Mouse (Mus musculus): ENCODE results near the gene Lyrm9. TPM values are rescaled to one million over a fixed set of nuclear protein-coding genes. Genes with fewer than 3 reads are reported as not detected.

The Lyrm9 gene
- polyA plus RNA-seq, 1 experiment from 2014 or later: 13.7 TPM

GRCm38 (mm10) chr11:78793116-78793515 is 33.3 kb upstream of the Lyrm9 start:
- WGBS: 70% methylated on average over 11 of the region's 11 CpGs
- peaks cover 7% of the 10 kb centered on the region for H3K27me3 ChIP-seq
- ATAC-seq (ENCODE audit: insufficient number of reproducible peaks, insufficient read depth, low FRiP score, low TSS enrichment, low read depth): no peak
- H3K27ac ChIP-seq: no peak overlapping the region
- H3K36me3 ChIP-seq: no peaks in the 10 kb centered on the region
- H3K4me2 ChIP-seq: no peak overlapping the region
- no peak overlapping the region for H3K4me3 ChIP-seq (replicated peaks)
- no peaks in the 10 kb centered on the region for H3K9me3 ChIP-seq
- no peak overlapping the region for H3K9ac ChIP-seq (replicated peaks)
- 0 out of 2 replicates have a peak, but pooled peaks cover 17% of the 10 kb centered on the region for H3K4me1 ChIP-seq (replicated peaks)

- no peak overlapping the region for H3K9ac ChIP-seq (replicated peaks)
- ATAC-seq (ENCODE audit: insufficient number of reproducible peaks, insufficient read depth, low FRiP score, low TSS enrichment, low read depth): no peak
- H3K9me3 ChIP-seq: no peaks in the 10 kb centered on the region
- 75% methylated on average over 10 of the region's 10 CpGs for WGBS
- H3K4me1 ChIP-seq (replicated peaks): 0 out of 2 replicates have a peak, but pooled peaks cover 17% of the 10 kb centered on the region
- peaks cover 4% of the 10 kb centered on the region for H3K27me3 ChIP-seq
- no peak overlapping the region for H3K4me2 ChIP-seq
- no peaks in the 10 kb centered on the region for H3K36me3 ChIP-seq
- H3K4me3 ChIP-seq (replicated peaks): no peak overlapping the region
- H3K27ac ChIP-seq: no peak overlapping the region
Observed at GRCm38 (mm10) chr11:78796072-78796729, 30.2 kb upstream of the Lyrm9 start.

GRCm38 (mm10) chr11:78801094-78801493 is 25.3 kb upstream of the Lyrm9 start:
- Histone ChIP-seq H3K9me3 (no peaks in the 10 kb centered on the region), H3K4me3 (replicated peaks) (no peak overlapping the region), H3K4me1 (replicated peaks) (no peaks in the 10 kb centered on the region), H3K4me2 (no peak overlapping the region), H3K9ac (replicated peaks) (no peak overlapping the region), H3K36me3 (no peaks in the 10 kb centered on the region), H3K27ac (no peak overlapping the region), H3K27me3 (0 out of 2 replicates have a peak, but pooled peaks cover 4% of the 10 kb centered on the region)
- ATAC-seq (ENCODE audit: insufficient number of reproducible peaks, insufficient read depth, low FRiP score, low TSS enrichment, low read depth): no peak
- 81% methylated on average over 4 of the region's 4 CpGs for WGBS

- WGBS: 68% methylated on average over 14 of the region's 14 CpGs
- no peaks in the 10 kb centered on the region for H3K4me1 ChIP-seq (replicated peaks)
- H3K9ac ChIP-seq (replicated peaks): no peak overlapping the region
- no peak overlapping the region for H3K27ac ChIP-seq
- H3K9me3 ChIP-seq: no peaks in the 10 kb centered on the region
- H3K4me2 ChIP-seq: no peak overlapping the region
- ATAC-seq (ENCODE audit: insufficient number of reproducible peaks, insufficient read depth, low FRiP score, low TSS enrichment, low read depth): no peak
- no peaks in the 10 kb centered on the region for H3K36me3 ChIP-seq
- H3K27me3 ChIP-seq: 0 out of 2 replicates have a peak, but pooled peaks cover 4% of the 10 kb centered on the region
- H3K4me3 ChIP-seq (replicated peaks): no peak overlapping the region
Observed at GRCm38 (mm10) chr11:78803587-78804316, 22.6 kb upstream of the Lyrm9 start.

GRCm38 (mm10) chr11:78804551-78804950 is 21.8 kb upstream of the Lyrm9 start:
- H3K36me3 ChIP-seq: no peaks in the 10 kb centered on the region
- H3K4me3 ChIP-seq (replicated peaks): no peak overlapping the region
- H3K9ac ChIP-seq (replicated peaks): no peak overlapping the region
- H3K4me1 ChIP-seq (replicated peaks): no peaks in the 10 kb centered on the region
- no peak overlapping the region for H3K4me2 ChIP-seq
- 84% methylated on average over 6 of the region's 6 CpGs for WGBS
- 0 out of 2 replicates have a peak, but pooled peaks cover 4% of the 10 kb centered on the region for H3K27me3 ChIP-seq
- no peak overlapping the region for H3K27ac ChIP-seq
- no peak for ATAC-seq (ENCODE audit: insufficient number of reproducible peaks, insufficient read depth, low FRiP score, low TSS enrichment, low read depth)
- no peaks in the 10 kb centered on the region for H3K9me3 ChIP-seq

GRCm38 (mm10) chr11:78805198-78805597 is 21.2 kb upstream of the Lyrm9 start:
- Histone ChIP-seq H3K4me1 (replicated peaks) (no peaks in the 10 kb centered on the region), H3K4me3 (replicated peaks) (no peak overlapping the region), H3K36me3 (no peaks in the 10 kb centered on the region), H3K27ac (no peak overlapping the region), H3K9ac (replicated peaks) (no peak overlapping the region), H3K4me2 (no peak overlapping the region), H3K27me3 (0 out of 2 replicates have a peak, but pooled peaks cover 4% of the 10 kb centered on the region), H3K9me3 (no peaks in the 10 kb centered on the region)
- WGBS: 76% methylated on average over 6 of the region's 6 CpGs
- ATAC-seq (ENCODE audit: insufficient number of reproducible peaks, insufficient read depth, low FRiP score, low TSS enrichment, low read depth): no peak

GRCm38 (mm10) chr11:78805691-78806137 is 20.7 kb upstream of the Lyrm9 start:
- Histone ChIP-seq H3K4me2 (no peak overlapping the region), H3K4me3 (replicated peaks) (no peak overlapping the region), H3K27me3 (0 out of 2 replicates have a peak, but pooled peaks cover 4% of the 10 kb centered on the region), H3K9me3 (no peaks in the 10 kb centered on the region), H3K9ac (replicated peaks) (no peak overlapping the region), H3K4me1 (replicated peaks) (no peaks in the 10 kb centered on the region), H3K27ac (no peak overlapping the region), H3K36me3 (no peaks in the 10 kb centered on the region)
- 55% methylated on average over 9 of the region's 9 CpGs for WGBS
- no peak for ATAC-seq (ENCODE audit: insufficient number of reproducible peaks, insufficient read depth, low FRiP score, low TSS enrichment, low read depth)

GRCm38 (mm10) chr11:78807341-78808108 is 18.9 kb upstream of the Lyrm9 start:
- no peaks in the 10 kb centered on the region for H3K36me3 ChIP-seq
- H3K4me3 ChIP-seq (replicated peaks): no peak overlapping the region
- no peaks in the 10 kb centered on the region for H3K4me1 ChIP-seq (replicated peaks)
- ATAC-seq (ENCODE audit: insufficient number of reproducible peaks, insufficient read depth, low FRiP score, low TSS enrichment, low read depth): no peak
- H3K4me2 ChIP-seq: no peak overlapping the region
- WGBS: 58% methylated on average over 6 of the region's 6 CpGs
- no peak overlapping the region for H3K27ac ChIP-seq
- H3K9ac ChIP-seq (replicated peaks): no peak overlapping the region
- H3K27me3 ChIP-seq: 0 out of 2 replicates have a peak, but pooled peaks cover 9% of the 10 kb centered on the region
- H3K9me3 ChIP-seq: no peaks in the 10 kb centered on the region

GRCm38 (mm10) chr11:78809398-78809797 is 17.0 kb upstream of the Lyrm9 start:
- H3K36me3 ChIP-seq: no peaks in the 10 kb centered on the region
- no peak for ATAC-seq (ENCODE audit: insufficient number of reproducible peaks, insufficient read depth, low FRiP score, low TSS enrichment, low read depth)
- H3K4me1 ChIP-seq (replicated peaks): 0 out of 2 replicates have a peak, but pooled peaks cover 2% of the 10 kb centered on the region
- H3K4me3 ChIP-seq (replicated peaks): no peak overlapping the region
- H3K9me3 ChIP-seq: no peaks in the 10 kb centered on the region
- no peak overlapping the region for H3K27ac ChIP-seq
- 0 out of 2 replicates have a peak, but pooled peaks cover 5% of the 10 kb centered on the region for H3K27me3 ChIP-seq
- no peak overlapping the region for H3K9ac ChIP-seq (replicated peaks)
- no peak overlapping the region for H3K4me2 ChIP-seq

GRCm38 (mm10) chr11:78814461-78814941 is 11.9 kb upstream of the Lyrm9 start:
- H3K27ac ChIP-seq: no peak overlapping the region
- no peak overlapping the region for H3K4me2 ChIP-seq
- peaks cover 11% of the 10 kb centered on the region; the same call in 1 of the 2 replicates for H3K27me3 ChIP-seq
- WGBS: 69% methylated on average over 7 of the region's 7 CpGs
- H3K4me1 ChIP-seq (replicated peaks): peaks cover 7% of the 10 kb centered on the region; the same call in 1 of the 2 replicates
- H3K9ac ChIP-seq (replicated peaks): no peak overlapping the region
- H3K9me3 ChIP-seq: no peaks in the 10 kb centered on the region
- no peak overlapping the region for H3K4me3 ChIP-seq (replicated peaks)
- no peak for ATAC-seq (ENCODE audit: insufficient number of reproducible peaks, insufficient read depth, low FRiP score, low TSS enrichment, low read depth)
- H3K36me3 ChIP-seq: no peaks in the 10 kb centered on the region
